Mouse (Mus musculus) urinary bladder, adult 2 months (tissue): ENCODE measurements around the gene Cacna1d. TPM values are rescaled to one million over a fixed set of nuclear protein-coding genes. Genes with fewer than 3 reads are reported as not detected.

Experiments
- DNase-seq: peaks from one replicate; pipeline ENCODE4 v3.0.0; 2022; ENCODE audit warnings: low spot score
- polyA plus RNA-seq: library from polyadenylated mRNA; depleted of rRNA; stranded (reverse); fragments of >200 nt; gene quantifications from 2 replicates; pipeline ENCODE4 v1.2.3, GENCODE M21; 2012

The Cacna1d gene
- polyA plus RNA-seq, 1 experiment: 2.7 TPM

DNA sequence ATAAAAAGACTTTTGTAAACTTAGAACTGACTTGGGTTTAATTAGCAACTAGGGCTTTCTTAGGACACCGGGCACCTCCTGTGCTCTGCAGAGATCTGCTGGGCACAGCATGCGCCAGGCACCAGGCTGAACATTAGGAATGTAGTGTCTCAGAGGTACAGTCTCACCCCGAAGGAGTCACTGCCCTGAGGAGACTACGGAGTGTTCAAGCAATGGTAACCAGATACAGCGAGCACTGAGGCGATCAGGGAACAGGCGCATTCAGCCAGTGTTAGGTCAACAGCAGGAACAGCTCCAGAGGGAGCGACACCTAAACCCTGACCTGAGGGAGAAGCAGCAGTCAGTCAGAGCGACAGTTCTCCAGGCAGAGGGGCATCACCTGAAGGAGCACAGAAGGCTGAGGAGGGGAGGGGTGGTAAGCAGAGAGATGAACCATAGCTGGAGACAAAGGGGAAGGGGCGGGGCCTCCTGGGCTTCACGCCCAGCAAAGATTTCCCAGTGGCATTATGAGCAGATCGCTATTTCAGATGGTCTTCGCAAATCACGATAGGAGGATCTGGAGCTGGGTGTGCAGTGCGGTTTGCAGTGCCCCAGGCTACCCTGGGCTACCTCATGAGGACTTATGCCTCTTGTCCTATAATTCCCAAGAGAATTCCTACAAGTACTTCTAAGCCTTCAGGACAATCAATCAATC is 413.0 kb downstream of the Cacna1d start:
- no peak for DNase-seq

GRCm38 (mm10) chr14:30075268-30075887 is 415.9 kb downstream of the Cacna1d start:
- DNase-seq: no peak

DNA sequence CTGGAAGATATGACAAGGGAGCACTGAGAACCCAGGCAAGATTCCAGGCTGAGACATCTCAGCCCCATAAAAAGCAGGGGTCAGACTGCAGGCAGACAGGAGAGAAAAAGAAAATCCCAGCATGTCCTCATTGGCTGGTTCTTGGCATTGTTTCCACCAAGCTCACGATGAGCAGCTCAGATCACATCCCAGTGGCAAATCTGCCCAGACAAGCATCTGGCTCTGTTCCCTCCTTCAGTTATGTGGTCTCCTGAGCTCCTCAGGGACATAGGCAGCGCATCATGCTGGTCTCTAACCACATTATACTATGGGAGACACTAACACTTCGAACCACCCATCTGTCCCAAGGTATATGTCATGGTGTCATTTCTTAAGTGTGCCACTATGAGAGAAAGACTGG is 422.7 kb downstream of the Cacna1d start:
- no peak for DNase-seq

- no peak for DNase-seq
These were observed 424.5 kb downstream of the Cacna1d start for GRCm38 (mm10) chr14:30066752-30067151.

- DNase-seq: no peak
These were observed 426.4 kb downstream of the Cacna1d start for GRCm38 (mm10) chr14:30064864-30065263.

GRCm38 (mm10) chr14:30056031-30056766 is 435.1 kb downstream of the Cacna1d start:
- no peak for DNase-seq

DNA sequence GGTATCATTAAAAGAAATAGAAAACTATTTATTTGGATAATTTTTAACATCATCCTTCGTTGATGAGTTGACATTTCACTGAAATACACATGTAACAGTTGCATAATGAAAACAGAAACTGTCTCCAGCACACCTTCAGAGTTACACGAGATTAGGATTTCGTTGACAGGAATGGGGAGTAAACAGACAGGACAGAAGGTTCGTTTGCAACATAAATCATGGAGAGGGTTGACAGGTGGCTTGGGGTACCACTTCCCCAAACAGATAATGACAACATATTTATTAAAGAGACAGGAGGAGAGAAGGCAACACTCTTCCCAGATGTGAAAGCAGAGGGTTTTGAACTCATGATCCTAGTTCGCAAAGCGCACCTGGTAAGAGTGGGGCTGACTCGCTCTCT is 436.3 kb downstream of the Cacna1d start:
- no peak for DNase-seq

DNA sequence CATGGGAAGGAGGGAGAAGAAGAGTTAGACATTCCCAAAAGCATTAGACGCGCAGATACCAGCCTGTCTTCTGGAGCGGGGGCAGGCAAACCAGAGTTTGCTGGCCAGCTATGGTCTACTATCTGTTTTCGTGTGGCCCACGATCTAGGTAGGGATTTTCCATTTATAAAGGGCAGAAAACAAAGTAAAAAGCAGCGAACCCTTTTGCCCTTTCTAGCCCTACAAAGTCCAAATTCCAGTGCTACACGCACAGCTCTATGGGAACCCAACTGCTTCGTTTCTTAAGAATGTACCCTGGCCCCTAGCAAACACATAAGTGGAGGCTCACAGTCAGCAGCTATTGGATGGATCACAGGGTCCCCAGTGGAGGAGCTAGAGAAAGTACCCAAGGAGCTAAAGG is 441.0 kb downstream of the Cacna1d start:
- DNase-seq: no peak

GRCm38 (mm10) chr14:30048049-30048448 is 443.2 kb downstream of the Cacna1d start:
- no peak for DNase-seq

GRCm38 (mm10) chr14:30046976-30047375 is 444.3 kb downstream of the Cacna1d start:
- no peak for DNase-seq

DNA sequence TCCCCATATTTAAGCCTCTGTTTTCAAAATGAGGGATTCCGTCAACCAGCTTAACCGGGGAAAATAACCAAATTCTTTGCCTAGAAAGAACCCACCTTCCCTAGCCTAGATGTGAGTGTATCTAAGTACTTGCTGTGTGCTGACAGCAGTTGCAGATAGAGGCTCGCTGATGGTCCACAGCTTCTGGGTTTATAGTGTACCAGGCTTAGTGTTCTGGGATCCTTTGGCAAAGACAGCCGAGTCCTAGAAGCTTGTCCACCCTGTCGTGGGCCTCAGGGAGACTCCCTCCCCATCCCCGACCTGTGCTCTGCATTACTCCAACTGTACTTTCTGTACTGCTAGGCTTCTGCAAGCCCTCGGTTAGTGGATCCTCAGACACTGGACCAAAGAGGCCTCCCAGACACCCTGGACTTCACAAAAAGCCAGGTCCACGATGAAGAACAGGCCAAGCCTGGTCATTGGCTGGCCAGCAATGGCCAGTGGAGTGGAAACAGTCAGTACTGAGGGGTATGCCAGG is 445.5 kb downstream of the Cacna1d start:
- DNase-seq: no peak

GRCm38 (mm10) chr14:30045239-30045638 is 446.0 kb downstream of the Cacna1d start:
- DNase-seq: no peak

GRCm38 (mm10) chr14:30043356-30043940 is 447.8 kb downstream of the Cacna1d start:
- no peak for DNase-seq

GRCm38 (mm10) chr14:30041836-30042235 is 449.4 kb downstream of the Cacna1d start:
- no peak for DNase-seq

- DNase-seq: no peak
These were observed 451.8 kb downstream of the Cacna1d start for GRCm38 (mm10) chr14:30039413-30039812.

GRCm38 (mm10) chr14:30038431-30038830 is 452.8 kb downstream of the Cacna1d start:
- DNase-seq: no peak

DNA sequence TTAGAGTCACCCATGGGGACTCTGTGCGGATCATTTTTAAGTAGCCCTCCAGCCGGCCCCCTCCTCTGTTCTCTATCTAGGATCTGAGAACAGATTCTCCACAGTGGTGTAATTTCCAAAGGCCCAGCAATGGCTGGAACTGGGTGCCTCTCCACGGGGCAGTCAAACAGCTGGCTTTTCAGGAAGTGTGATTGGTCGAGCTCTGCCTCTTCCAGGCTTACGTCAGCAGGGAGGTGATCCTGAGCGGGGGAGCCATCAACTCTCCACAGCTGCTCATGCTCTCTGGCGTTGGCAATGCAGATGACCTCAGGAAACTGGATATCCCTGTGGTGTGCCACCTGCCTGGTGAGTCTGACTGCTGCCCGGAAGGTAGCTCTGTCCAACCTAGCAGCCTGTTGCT is 457.9 kb downstream of the Cacna1d start:
- no peak for DNase-seq

DNA sequence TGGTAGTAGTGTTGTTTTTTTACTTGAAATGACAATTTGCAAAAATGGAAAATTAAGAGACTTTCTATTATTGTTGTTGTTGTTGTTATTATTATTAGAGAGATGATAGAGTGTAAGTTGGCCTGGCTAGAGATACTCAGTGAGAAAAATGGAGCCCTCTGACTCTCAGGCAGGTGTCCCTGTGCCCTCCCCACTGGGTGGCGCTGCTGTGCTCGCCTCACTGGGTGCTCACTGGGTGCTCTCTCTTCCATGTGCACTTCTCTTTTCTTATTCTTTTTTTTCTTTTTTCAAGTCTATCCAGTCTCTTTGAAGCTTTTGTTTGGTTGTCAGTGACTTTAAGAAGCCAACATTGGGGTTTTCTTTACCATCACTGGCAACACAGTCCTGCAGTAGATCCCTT is 463.9 kb downstream of the Cacna1d start:
- no peak for DNase-seq

DNA sequence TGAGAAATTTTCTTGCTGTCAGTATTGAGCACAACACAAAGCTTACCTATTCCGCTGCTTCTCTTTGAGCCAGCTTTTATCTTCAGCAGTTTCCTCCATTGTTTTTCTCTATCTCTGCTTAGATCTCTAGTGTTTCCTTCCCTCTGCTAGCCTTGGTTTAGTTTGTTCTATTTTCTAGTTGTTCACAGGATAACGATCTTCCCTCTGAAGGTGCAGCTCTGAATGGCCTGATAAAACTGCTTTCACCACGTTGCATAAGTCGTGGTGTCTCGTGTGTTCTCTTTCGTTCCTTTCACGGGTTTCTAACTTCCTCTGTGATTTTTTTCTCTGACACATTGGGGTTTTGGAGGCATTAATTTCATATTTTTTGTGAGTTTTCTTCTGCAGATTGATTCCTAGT is 466.9 kb downstream of the Cacna1d start:
- DNase-seq: no peak

DNA sequence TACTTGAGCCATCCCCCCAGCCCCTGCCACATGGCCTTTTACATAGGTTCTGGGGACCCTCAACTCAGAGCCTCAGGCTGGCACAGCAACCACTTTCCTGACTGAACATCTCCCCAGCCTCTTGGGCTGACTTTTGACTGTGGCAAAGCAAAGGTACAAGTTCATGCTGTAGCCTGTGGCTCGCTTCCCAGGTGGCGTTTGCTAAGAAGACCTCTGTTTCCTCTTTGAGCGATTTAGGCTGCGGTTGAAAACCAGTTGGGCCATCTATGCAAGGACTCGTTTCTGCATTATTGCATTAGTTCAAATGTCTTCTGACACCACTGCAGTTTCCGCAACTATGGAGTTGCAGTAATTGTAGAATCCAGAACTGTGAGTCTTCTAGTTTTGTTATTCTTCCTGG is 468.8 kb downstream of the Cacna1d start:
- DNase-seq: no peak

GRCm38 (mm10) chr14:30019792-30020575 is 471.3 kb downstream of the Cacna1d start:
- DNase-seq: no peak

DNA sequence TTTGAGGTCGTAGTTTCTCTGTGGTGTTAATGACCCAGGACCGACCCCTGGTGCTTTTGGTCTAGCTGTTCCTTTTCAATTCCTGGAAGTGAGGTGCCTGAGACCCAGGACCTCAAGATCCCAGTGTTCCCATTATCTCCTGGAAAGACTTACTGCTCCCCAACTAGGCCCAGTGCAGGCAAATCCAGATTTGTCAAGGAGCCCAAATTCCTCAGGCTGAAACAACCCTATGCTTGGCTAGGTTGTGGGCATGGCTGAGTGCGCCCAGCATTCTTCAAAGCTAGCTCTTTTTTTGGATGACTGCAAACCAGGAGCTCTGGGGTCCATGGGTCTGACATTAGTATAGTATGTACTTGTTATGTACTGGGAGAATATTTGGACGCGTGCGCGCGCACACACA is 471.9 kb downstream of the Cacna1d start:
- DNase-seq: no peak
